Mouse (Mus musculus) intestine, embryonic 16.5 days (tissue): Measurements from ENCODE around the gene Lurap1. TPM values are rescaled to one million over a fixed set of nuclear protein-coding genes. Genes with fewer than 3 reads are reported as not detected.

ENCODE experiments used
- ATAC-seq: fragments of 200-750 bp; cut with Nextera tagmentation; 2 replicates; pipeline ENCODE4 v1.8.0; 2017; ENCODE audit warnings: moderate TSS enrichment, moderate library complexity
- H3K27ac ChIP-seq: fragments of 300-500 bp; sonication (generic); 2 replicates; pipeline ENCODE4 v1.5.1; 2014; ENCODE audit warnings: mild to moderate bottlenecking, low read length
- H3K27me3 ChIP-seq: fragments of 300-500 bp; sonication (generic); replicated peaks from 2 replicates; pipeline ENCODE4 v1.6.1; 2014; ENCODE audit warnings: low read length, control low read depth, mixed read lengths; ENCODE audit not compliant: control insufficient read depth, insufficient read depth
- H3K36me3 ChIP-seq: fragments of 300-500 bp; sonication (generic); 2 replicates; pipeline ENCODE4 v1.6.1; 2014; ENCODE audit warnings: low read length, control low read depth; ENCODE audit not compliant: control insufficient read depth, insufficient read depth
- H3K4me1 ChIP-seq: fragments of 300-500 bp; sonication (generic); 2 replicates; pipeline ENCODE4 v1.6.1; 2014; ENCODE audit warnings: low read length, control low read depth, mixed read lengths; ENCODE audit not compliant: control insufficient read depth, insufficient read depth
- H3K4me2 ChIP-seq: fragments of 300-500 bp; sonication (generic); 2 replicates; pipeline ENCODE4 v1.6.1; 2014; ENCODE audit warnings: low read depth, low read length, control low read depth
- H3K4me3 ChIP-seq: fragments of 300-500 bp; sonication (generic); 2 replicates; pipeline ENCODE4 v1.5.1; 2014; ENCODE audit warnings: mild to moderate bottlenecking, low read length
- H3K9ac ChIP-seq: fragments of 300-500 bp; sonication (generic); 2 replicates; pipeline ENCODE4 v1.6.1; 2014; ENCODE audit warnings: low read depth, low read length
- H3K9me3 ChIP-seq: fragments of 300-500 bp; sonication (generic); 2 replicates; pipeline ENCODE4 v1.6.1; 2016; ENCODE audit warnings: low read length, control low read depth; ENCODE audit not compliant: control insufficient read depth
- WGBS: fragments of 180-500 bp; shearing (Covaris S2); extraction: QIAGEN DNeasy Blood & Tissue Kit; methylation state at CpG from one replicate; pipeline ENCODE4 v1.1.7; 2014; 5-methylcytosine and 5-hydroxymethylcytosine counted together
- polyA plus RNA-seq: library from polyadenylated mRNA; unstranded; fragments of >200 nt; fragmentation: Nextera tagmentation; extraction: Ambion mirVana; gene quantifications from 2 replicates; pipeline ENCODE4 v1.2.1, GENCODE M21; 2015

Lurap1 gene
- polyA plus RNA-seq, 1 experiment from 2014 or later, result 1.4 TPM

DNA sequence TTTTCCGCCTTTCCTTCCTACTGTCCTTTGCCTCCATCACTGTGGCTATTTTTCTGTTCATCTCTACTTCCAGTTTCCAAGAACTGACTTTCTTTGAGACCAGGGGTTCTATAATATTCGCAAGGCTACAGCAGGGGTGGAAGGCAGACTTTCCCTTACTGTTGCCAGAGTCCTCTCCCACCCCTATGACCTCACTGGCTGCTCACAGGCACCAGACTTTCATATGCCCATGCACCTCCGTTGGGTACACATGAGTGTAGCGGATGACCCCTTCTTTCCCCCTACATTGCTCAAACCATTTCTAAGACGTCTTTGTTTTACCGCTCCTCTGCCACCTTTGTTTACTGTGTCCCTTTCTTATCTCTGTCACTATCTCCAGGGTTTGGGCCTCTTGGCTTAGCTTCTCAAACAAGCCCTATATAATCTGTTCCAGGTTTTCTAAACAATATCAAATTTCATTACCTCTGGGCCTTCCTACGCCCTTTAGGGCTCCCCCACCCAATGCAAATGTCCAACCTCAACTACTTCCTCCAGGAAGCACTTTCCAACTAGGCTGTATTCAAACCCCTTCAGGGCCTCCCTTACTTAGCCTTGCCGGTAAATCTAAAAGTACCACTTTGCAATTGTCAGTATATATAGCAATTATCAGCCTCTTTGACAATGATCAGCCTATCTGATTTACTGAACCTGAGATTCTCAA lies 14.7 kb upstream of the Lurap1 start:
- H3K9me3 ChIP-seq, result no peaks in the 10 kb centered on the region
- peak overlapping the region; percentile 76 for H3K27ac ChIP-seq
- H3K27me3 ChIP-seq, result no peaks in the 10 kb centered on the region
- no peaks in the 10 kb centered on the region for H3K36me3 ChIP-seq
- ATAC-seq, result peak; percentile 61
- no peak overlapping the region for H3K9ac ChIP-seq
- H3K4me2 ChIP-seq, result peak overlapping the region; percentile 18; the same call in 1 of the 2 replicates
- H3K4me1 ChIP-seq, result peaks cover 17% of the 10 kb centered on the region
- H3K4me3 ChIP-seq, result no peak overlapping the region
- WGBS, result 39% methylated on average over 8 of the region's 8 CpGs

DNA sequence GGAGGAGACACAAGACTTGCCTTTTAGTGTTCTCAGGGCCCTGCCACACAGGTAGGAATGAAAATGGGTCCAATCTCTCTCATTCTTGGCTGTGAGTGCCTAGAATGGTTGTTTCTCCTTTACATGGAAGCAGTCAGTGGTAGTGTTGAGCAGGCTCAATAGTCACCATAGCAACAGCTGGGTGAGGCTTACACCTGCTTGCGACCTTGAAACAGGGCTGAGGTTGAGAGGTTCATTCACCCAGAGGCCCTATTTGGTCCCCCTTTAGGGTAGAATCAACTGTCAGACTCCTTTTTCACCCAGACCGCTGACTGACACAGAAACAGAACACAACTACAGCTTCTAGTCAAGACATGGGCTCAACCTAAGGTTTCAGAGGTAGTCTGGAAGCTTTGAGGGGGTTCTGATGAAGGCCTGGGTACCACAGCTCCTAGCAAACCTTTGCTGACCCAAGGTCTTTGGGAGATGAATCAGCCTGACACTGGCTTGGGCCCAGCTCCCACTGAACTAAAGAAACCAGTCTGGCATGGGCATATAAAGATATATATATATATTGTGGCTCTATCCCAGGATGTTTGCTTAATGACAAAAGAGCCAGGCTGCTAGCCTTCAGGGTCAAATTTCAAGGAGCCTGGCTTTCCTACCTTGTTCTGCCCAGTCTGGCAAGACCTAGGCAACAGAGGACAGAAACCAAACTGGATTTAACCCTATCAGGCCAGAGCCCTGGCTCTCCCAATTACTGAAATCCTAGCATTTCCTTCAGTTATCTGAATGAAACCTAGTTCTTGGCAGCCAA lies 13.8 kb upstream of the Lurap1 start:
- Histone ChIP-seq H3K36me3 (no peaks in the 10 kb centered on the region), H3K9ac (no peak overlapping the region), H3K4me3 (no peak overlapping the region), H3K9me3 (no peaks in the 10 kb centered on the region), H3K4me2 (peak overlapping the region; percentile 12; the same call in 1 of the 2 replicates), H3K4me1 (peaks cover 17% of the 10 kb centered on the region), H3K27ac (peak overlapping the region; percentile 76), H3K27me3 (no peaks in the 10 kb centered on the region)
- peak; percentile 45 for ATAC-seq
- 53% methylated on average over 2 of the region's 2 CpGs for WGBS

DNA sequence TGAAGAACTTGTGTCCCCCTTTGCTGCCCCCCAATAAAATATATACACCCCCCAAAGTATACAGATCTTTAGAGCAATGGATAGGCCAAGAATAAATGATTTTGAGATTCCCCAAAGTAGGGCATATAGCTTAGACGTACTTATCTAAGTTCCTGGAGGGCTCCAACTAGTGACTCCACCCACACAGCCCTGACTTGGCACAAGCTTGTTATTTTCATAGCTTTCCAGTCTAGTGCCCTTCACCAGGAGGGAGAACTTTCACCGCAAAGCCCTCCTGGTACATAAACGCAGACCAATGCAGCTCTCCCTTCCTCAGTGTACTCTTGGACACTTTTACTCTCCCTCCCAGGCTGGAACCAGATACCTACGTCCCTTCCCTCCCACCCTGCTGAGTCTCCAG lies 11.0 kb upstream of the Lurap1 start:
- no peak for ATAC-seq
- H3K36me3 ChIP-seq, result peaks cover 5% of the 10 kb centered on the region; the same call in 1 of the 2 replicates
- no peaks in the 10 kb centered on the region for H3K9me3 ChIP-seq
- no peak overlapping the region for H3K9ac ChIP-seq
- no peaks in the 10 kb centered on the region for H3K27me3 ChIP-seq
- H3K4me3 ChIP-seq, result no peak overlapping the region
- no peak overlapping the region for H3K27ac ChIP-seq
- no peak overlapping the region for H3K4me2 ChIP-seq
- H3K4me1 ChIP-seq, result peaks cover 17% of the 10 kb centered on the region
- whole genome bisulfite sequencing, result 85% methylated on average over 4 of the region's 4 CpGs

DNA sequence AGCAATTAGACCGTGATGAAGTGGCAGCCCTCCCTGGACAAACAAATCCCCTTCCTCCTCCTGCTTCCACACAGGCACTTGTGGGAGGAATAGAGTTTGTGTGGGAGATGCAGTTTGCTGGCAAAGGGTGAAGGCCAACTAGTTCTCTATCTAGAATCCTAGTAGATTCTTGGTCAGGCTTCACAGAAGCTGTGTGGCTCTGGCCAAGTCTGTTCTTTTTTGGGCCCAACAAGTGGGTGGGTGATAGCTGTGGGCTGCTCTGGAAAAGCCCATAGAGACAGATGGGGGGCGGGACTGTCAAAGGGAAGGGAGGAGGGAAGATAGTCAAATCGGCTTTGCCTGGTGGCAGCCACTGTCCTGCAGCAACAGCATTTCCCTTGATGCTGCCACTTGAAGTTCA lies 9.6 kb upstream of the Lurap1 start:
- H3K27ac ChIP-seq, result no peak overlapping the region
- H3K9me3 ChIP-seq, result no peaks in the 10 kb centered on the region
- peaks cover 13% of the 10 kb centered on the region for H3K4me1 ChIP-seq
- peaks cover 16% of the 10 kb centered on the region for H3K36me3 ChIP-seq
- 91% methylated on average over 3 of the region's 3 CpGs for WGBS
- no peak for ATAC-seq
- no peaks in the 10 kb centered on the region for H3K27me3 ChIP-seq
- H3K9ac ChIP-seq, result no peak overlapping the region
- no peak overlapping the region for H3K4me3 ChIP-seq
- H3K4me2 ChIP-seq, result no peak overlapping the region

DNA sequence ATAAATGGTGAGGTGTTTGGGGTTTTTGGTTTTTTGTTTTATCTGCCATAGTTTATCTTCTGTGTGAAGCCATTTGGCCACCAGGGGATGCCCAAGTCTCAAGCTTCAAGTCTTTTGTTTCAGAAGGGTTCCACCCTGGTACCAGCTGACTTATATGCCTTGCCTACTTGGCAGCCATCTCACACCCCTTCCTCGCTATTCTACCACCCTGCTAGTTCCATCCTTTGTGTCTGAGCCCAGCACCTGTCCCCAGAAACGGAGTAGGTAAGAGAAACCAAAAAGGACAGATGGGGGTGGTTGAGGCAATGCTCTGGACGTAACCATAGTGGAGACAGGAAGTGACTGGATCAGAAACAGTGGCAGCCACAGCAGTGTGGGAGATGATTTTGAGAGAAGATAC lies 8.8 kb upstream of the Lurap1 start:
- ATAC-seq, result no peak
- Histone ChIP-seq H3K27ac (no peak overlapping the region), H3K4me1 (peaks cover 9% of the 10 kb centered on the region), H3K36me3 (peaks cover 21% of the 10 kb centered on the region), H3K9ac (no peak overlapping the region), H3K4me2 (no peak overlapping the region), H3K27me3 (no peaks in the 10 kb centered on the region), H3K9me3 (no peaks in the 10 kb centered on the region), H3K4me3 (no peak overlapping the region)
- 82% methylated on average over 3 of the region's 3 CpGs for WGBS

DNA sequence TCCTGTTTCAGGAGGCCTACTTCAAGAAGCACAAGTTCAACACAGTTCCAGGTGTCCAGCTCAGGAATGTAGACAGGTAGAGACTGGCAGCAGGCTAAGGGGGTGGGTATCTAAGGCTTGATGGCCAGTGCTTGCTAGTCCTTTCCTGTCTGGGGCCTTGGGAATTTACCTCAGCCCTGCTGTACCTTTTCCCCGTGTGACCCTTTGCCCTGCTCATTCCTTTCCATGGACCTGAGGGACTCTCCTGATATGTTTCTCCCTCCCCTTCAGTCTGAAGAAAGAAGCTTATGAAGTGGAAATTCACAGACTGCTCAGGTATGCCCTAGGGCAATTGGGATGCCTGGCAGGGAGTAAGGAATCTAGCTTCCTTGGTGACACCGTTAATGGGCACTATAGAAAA lies 6.7 kb upstream of the Lurap1 start:
- Histone ChIP-seq H3K27ac (no peak overlapping the region), H3K9me3 (no peaks in the 10 kb centered on the region), H3K36me3 (peaks cover 32% of the 10 kb centered on the region), H3K27me3 (no peaks in the 10 kb centered on the region), H3K4me2 (no peak overlapping the region), H3K4me3 (no peak overlapping the region), H3K4me1 (no peaks in the 10 kb centered on the region), H3K9ac (no peak overlapping the region)
- WGBS, result 90% methylated on average over 2 of the region's 2 CpGs
- ATAC-seq, result no peak

DNA sequence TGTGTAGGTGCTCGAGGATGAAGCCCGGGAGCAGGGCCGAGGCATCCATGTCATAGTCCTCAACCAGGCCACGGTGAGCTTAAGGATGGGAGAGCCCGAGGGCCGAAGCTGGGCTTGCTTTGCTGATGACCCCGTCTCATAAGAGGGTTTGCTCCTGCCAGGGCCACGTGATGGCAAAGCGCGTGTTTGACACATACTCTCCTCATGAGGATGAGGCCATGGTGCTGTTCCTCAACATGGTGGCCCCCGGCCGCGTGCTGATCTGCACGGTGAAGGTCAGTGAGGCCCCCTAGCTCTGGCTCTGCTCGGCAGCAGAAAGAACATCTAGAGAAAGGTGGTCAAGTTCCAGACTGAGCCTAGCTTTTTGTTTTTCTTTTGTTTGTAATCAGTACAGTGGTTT lies 1.6 kb upstream of the Lurap1 start:
- Histone ChIP-seq H3K4me3 (no peak overlapping the region), H3K27me3 (no peaks in the 10 kb centered on the region), H3K27ac (no peak overlapping the region), H3K36me3 (peaks cover 30% of the 10 kb centered on the region), H3K9me3 (no peaks in the 10 kb centered on the region), H3K4me2 (no peak overlapping the region), H3K9ac (no peak overlapping the region), H3K4me1 (peaks cover 10% of the 10 kb centered on the region; the same call in 1 of the 2 replicates)
- no peak for ATAC-seq
- WGBS, result 94% methylated on average over 15 of the region's 15 CpGs

DNA sequence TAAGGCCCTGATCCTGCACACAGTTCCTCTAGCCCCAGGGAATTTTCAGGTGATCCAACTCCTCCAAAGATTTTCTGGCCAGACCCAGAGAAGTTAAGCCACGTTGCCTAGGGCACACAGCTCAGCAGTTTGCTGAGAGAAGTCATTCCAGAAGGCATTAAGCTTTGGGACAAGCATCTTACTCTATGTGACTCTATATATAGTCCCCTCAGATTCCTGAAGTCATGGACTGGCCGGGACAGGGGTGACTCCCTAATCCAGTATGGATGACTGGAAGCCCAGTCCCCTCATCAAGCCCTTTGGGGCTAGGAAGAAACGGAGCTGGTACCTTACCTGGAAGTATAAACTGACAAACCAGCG lies 296 bp downstream of the Lurap1 start:
- peaks cover 10% of the 10 kb centered on the region; the same call in 1 of the 2 replicates for H3K4me1 ChIP-seq
- H3K36me3 ChIP-seq, result peaks cover 20% of the 10 kb centered on the region
- H3K9ac ChIP-seq, result peak overlapping the region; percentile 94
- peak overlapping the region; percentile 86; the same call in 1 of the 2 replicates for H3K27ac ChIP-seq
- peak overlapping the region; percentile 74 for H3K4me3 ChIP-seq
- 17% methylated on average over 4 of the region's 4 CpGs for WGBS
- peak; percentile 24; the same call in 1 of the 2 replicates for ATAC-seq
- H3K4me2 ChIP-seq, result peak overlapping the region; percentile 74
- no peaks in the 10 kb centered on the region for H3K9me3 ChIP-seq
- H3K27me3 ChIP-seq, result no peaks in the 10 kb centered on the region

DNA sequence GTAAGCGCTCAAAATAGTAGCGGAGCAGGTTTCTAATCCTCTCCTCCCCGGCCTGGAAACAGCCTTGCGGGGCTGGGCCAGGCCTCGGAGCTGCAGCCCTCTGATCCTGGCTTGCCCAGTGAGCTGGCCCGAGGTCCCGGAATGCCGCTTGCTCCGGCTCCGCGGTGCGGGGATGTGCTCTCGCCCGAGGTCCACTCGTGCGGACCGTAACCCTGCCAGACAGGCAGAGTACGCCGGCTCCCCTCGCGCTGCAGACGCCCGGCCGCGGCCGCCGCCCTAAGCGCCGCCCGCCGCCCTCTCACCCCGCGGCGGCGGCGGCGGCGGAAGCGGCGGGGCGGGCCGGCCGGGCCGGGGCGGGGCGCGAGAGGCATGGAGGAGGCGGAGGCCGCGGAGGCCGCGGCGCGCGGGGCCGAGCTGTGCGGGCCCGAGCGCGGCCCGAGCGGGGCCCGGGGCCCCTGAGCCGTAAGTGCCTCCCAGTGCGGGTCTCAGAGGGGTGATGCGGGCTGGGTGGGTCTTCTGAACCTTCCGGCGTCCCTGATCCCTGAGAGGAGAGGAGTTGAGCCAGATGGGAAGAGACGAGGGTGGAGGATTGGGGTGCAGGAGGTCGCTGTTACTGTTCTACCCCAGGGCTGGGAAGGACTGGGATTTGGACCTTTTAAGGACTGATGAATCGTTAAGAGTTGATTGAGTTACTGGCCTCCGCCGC lies 829 bp downstream of the Lurap1 start:
- WGBS, result under 1% methylated on average over 69 of the region's 73 CpGs
- no peaks in the 10 kb centered on the region for H3K27me3 ChIP-seq
- peak overlapping the region; percentile 86 for H3K27ac ChIP-seq
- H3K9me3 ChIP-seq, result no peaks in the 10 kb centered on the region
- peak; percentile 97 for ATAC-seq
- H3K36me3 ChIP-seq, result peaks cover 16% of the 10 kb centered on the region
- H3K4me2 ChIP-seq, result peak overlapping the region; percentile 74
- peak overlapping the region; percentile 94 for H3K9ac ChIP-seq
- peak overlapping the region; percentile 74 for H3K4me3 ChIP-seq
- peaks cover 10% of the 10 kb centered on the region; the same call in 1 of the 2 replicates for H3K4me1 ChIP-seq
